Mouse (Mus musculus): ENCODE data around the gene Mitf. TPM values are rescaled to one million over a fixed set of nuclear protein-coding genes. Genes with fewer than 3 reads are reported as not detected.

Gene Mitf
- polyA plus RNA-seq, 1 experiment from 2014 or later = 2.2 TPM

GRCm38 (mm10) chr6:98061878-98062277, 255.0 kb downstream of the Mitf start:
- H3K9ac ChIP-seq (replicated peaks; ENCODE audit: low read length) = no peak overlapping the region
- no peaks in the 10 kb centered on the region for H3K27me3 ChIP-seq (ENCODE audit: control insufficient read depth, insufficient read depth, low read length)
- H3K4me2 ChIP-seq (ENCODE audit: low read depth, low read length) = no peak overlapping the region
- no peaks in the 10 kb centered on the region for H3K9me3 ChIP-seq (replicated peaks; ENCODE audit: control insufficient read depth, low read length)
- H3K4me1 ChIP-seq (ENCODE audit: control insufficient read depth, insufficient read depth, low read length) = no peaks in the 10 kb centered on the region
- ATAC-seq (replicated peaks; ENCODE audit: insufficient number of reproducible peaks, low FRiP score, low TSS enrichment, low read depth) (no peak), DNase-seq (ENCODE audit: low spot score) (no peak)
- 88% methylated on average over 13 of the region's 13 CpGs for WGBS
- no peaks in the 10 kb centered on the region for H3K36me3 ChIP-seq (replicated peaks; ENCODE audit: control insufficient read depth, insufficient read depth, low read depth, low read length)
- no peak overlapping the region for H3K27ac ChIP-seq (replicated peaks; ENCODE audit: low read depth, low read length)
- H3K4me3 ChIP-seq (ENCODE audit: low read depth, low read length) = no peak overlapping the region

DNA sequence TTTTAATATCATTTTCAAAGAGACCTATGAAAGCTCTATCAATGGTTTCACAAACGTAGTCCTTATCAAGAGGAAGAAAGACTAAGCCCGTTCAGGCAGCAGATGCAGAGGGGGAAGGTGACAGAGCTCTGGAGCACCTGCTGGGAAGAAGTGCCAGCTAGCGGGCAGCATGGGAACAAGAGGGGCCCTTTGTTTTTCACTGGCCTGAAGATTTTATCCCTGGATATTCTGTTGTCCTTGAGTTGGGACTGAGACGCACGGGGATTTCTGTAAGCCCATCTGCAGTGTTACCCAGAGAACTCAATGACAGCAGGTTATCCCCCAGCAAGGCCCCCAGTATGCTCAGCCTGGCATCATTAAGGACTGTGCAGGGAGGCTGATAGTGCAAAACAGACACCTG, 258.1 kb downstream of the Mitf start:
- Histone ChIP-seq H3K36me3 (replicated peaks; ENCODE audit: control insufficient read depth, insufficient read depth, low read depth, low read length) (no peaks in the 10 kb centered on the region), H3K9me3 (replicated peaks; ENCODE audit: control insufficient read depth, low read length) (no peaks in the 10 kb centered on the region), H3K4me2 (ENCODE audit: low read depth, low read length) (no peak overlapping the region), H3K4me3 (ENCODE audit: low read depth, low read length) (no peak overlapping the region), H3K4me1 (ENCODE audit: control insufficient read depth, insufficient read depth, low read length) (no peaks in the 10 kb centered on the region), H3K27me3 (ENCODE audit: control insufficient read depth, insufficient read depth, low read length) (no peaks in the 10 kb centered on the region), H3K27ac (replicated peaks; ENCODE audit: low read depth, low read length) (no peak overlapping the region), H3K9ac (replicated peaks; ENCODE audit: low read length) (no peak overlapping the region)
- WGBS = 15% methylated on average over 5 of the region's 5 CpGs
- DNase-seq (ENCODE audit: low spot score) = no peak
- no peak for ATAC-seq (replicated peaks; ENCODE audit: insufficient number of reproducible peaks, low FRiP score, low TSS enrichment, low read depth)

GRCm38 (mm10) chr6:98066420-98066819, 259.6 kb downstream of the Mitf start:
- Histone ChIP-seq H3K9me3 (replicated peaks; ENCODE audit: control insufficient read depth, low read length) (no peaks in the 10 kb centered on the region), H3K36me3 (replicated peaks; ENCODE audit: control insufficient read depth, insufficient read depth, low read depth, low read length) (no peaks in the 10 kb centered on the region), H3K9ac (replicated peaks; ENCODE audit: low read length) (no peak overlapping the region), H3K27ac (replicated peaks; ENCODE audit: low read depth, low read length) (no peak overlapping the region), H3K4me3 (ENCODE audit: low read depth, low read length) (no peak overlapping the region), H3K4me1 (ENCODE audit: control insufficient read depth, insufficient read depth, low read length) (no peaks in the 10 kb centered on the region), H3K4me2 (ENCODE audit: low read depth, low read length) (no peak overlapping the region), H3K27me3 (ENCODE audit: control insufficient read depth, insufficient read depth, low read length) (no peaks in the 10 kb centered on the region)
- WGBS = 85% methylated on average over 4 of the region's 4 CpGs
- ATAC-seq (replicated peaks; ENCODE audit: insufficient number of reproducible peaks, low FRiP score, low TSS enrichment, low read depth) (no peak), DNase-seq (ENCODE audit: low spot score) (no peak)

Other genes starting within 250 kb of the Mitf start
- 15.8 and 16.6 TPM in 2 replicates for gene Frmd4b, start 189.5 kb upstream of the Mitf start, polyA plus RNA-seq (2014; fragmentation: Nextera tagmentation; extraction: Ambion mirVana)